Mouse (Mus musculus) embryonic facial prominence, embryonic 11.5 days (tissue): ENCODE measurements around the gene Rtn2. TPM values are rescaled to one million over a fixed set of nuclear protein-coding genes. Genes with fewer than 3 reads are reported as not detected.

Experiments
- ATAC-seq: fragments of 200-750 bp; cut with Nextera tagmentation; replicated peaks from 2 replicates; pipeline ENCODE4 v1.8.0; 2017; ENCODE audit warnings: low read depth; ENCODE audit not compliant: insufficient number of reproducible peaks, low FRiP score, low TSS enrichment
- DNase-seq: peaks from one replicate; pipeline ENCODE4 v3.0.0-alpha.2; 2015; ENCODE audit warnings: low spot score
- H3K27ac ChIP-seq: fragments of 300-500 bp; sonication (generic); replicated peaks from 2 replicates; pipeline ENCODE4 v1.5.1; 2014; ENCODE audit warnings: mild to moderate bottlenecking, low read depth, low read length, control low read depth
- H3K27me3 ChIP-seq: fragments of 300-500 bp; sonication (generic); 2 replicates; pipeline ENCODE4 v1.6.1; 2014; ENCODE audit warnings: mild to moderate bottlenecking, low read length, moderate library complexity, mixed read lengths; ENCODE audit not compliant: control insufficient read depth, insufficient read depth
- H3K36me3 ChIP-seq: fragments of 300-500 bp; sonication (generic); replicated peaks from 2 replicates; pipeline ENCODE4 v1.6.1; 2014; ENCODE audit warnings: low read depth, mild to moderate bottlenecking, low read length, moderate library complexity, mixed read lengths; ENCODE audit not compliant: control insufficient read depth, insufficient read depth
- H3K4me1 ChIP-seq: fragments of 300-500 bp; sonication (generic); 2 replicates; pipeline ENCODE4 v1.6.1; 2014; ENCODE audit warnings: low read length, mixed read lengths; ENCODE audit not compliant: control insufficient read depth, insufficient read depth
- H3K4me2 ChIP-seq: fragments of 300-500 bp; sonication (generic); 2 replicates; pipeline ENCODE4 v1.6.1; 2014; ENCODE audit warnings: low read depth, mild to moderate bottlenecking, control low read depth, low read length, moderate library complexity
- H3K4me3 ChIP-seq: fragments of 300-500 bp; sonication (generic); 2 replicates; pipeline ENCODE4 v1.5.1; 2014; ENCODE audit warnings: low read depth, low read length, control low read depth
- H3K9ac ChIP-seq: fragments of 300-500 bp; sonication (generic); replicated peaks from 2 replicates; pipeline ENCODE4 v1.6.1; 2014; ENCODE audit warnings: mild to moderate bottlenecking, control low read depth, low read length
- H3K9me3 ChIP-seq: fragments of 300-500 bp; sonication (generic); replicated peaks from 2 replicates; pipeline ENCODE4 v1.6.1; 2016; ENCODE audit warnings: mild to moderate bottlenecking, low read length, inconsistent platforms, mixed read lengths; ENCODE audit not compliant: control insufficient read depth
- WGBS: fragments of 180-500 bp; shearing (Covaris S2); extraction: QIAGEN DNeasy Blood & Tissue Kit; methylation state at CpG from one replicate; pipeline ENCODE4 v1.1.7; 2014; 5-methylcytosine and 5-hydroxymethylcytosine counted together
- polyA plus RNA-seq: library from polyadenylated mRNA; unstranded; fragments of >200 nt; fragmentation: Nextera tagmentation; extraction: Ambion mirVana; gene quantifications from 2 replicates; pipeline ENCODE4 v1.2.1, GENCODE M21; 2014

Rtn2 gene
- polyA plus RNA-seq, 1 experiment from 2014 or later = 15.8 TPM

- peaks cover 6% of the 10 kb centered on the region for H3K4me1 ChIP-seq
- H3K27me3 ChIP-seq = peaks cover 22% of the 10 kb centered on the region
- DNase-seq = no peak
- no peak overlapping the region for H3K27ac ChIP-seq
- no peaks in the 10 kb centered on the region for H3K36me3 ChIP-seq
- H3K4me2 ChIP-seq = peak overlapping the region; percentile 75
- WGBS = 1% methylated on average over 48 of the region's 48 CpGs
- H3K9ac ChIP-seq = no peak overlapping the region
- peak overlapping the region; percentile 58 for H3K4me3 ChIP-seq
- H3K9me3 ChIP-seq = no peaks in the 10 kb centered on the region
- no peak for ATAC-seq
Measured at GRCm38 (mm10) chr7:19309278-19309883, 27.0 kb downstream of the Rtn2 start.

- H3K9me3 ChIP-seq = no peaks in the 10 kb centered on the region
- H3K4me2 ChIP-seq = peak within 1 kb of the TSS; percentile 75
- no peaks in the 10 kb centered on the region for H3K36me3 ChIP-seq
- ATAC-seq = peak; percentile 78
- peak within 1 kb of the TSS; percentile 58 for H3K4me3 ChIP-seq
- no peaks in the 10 kb centered on the region for H3K4me1 ChIP-seq
- H3K27ac ChIP-seq = no peak within 1 kb of the TSS
- H3K27me3 ChIP-seq = peaks cover 16% of the 10 kb centered on the region
- WGBS = under 1% methylated on average over 49 of the region's 49 CpGs
- DNase-seq = peak; percentile 97
- H3K9ac ChIP-seq = peak within 1 kb of the TSS; percentile 26; the same call in 1 of the 2 replicates
Measured at GRCm38 (mm10) chr7:19309884-19310641, 27.6 kb downstream of the Rtn2 start, which contains the start of gene Fosb. Gene Fosb, minus strand, starts transcription at chr7:19310051.

DNA sequence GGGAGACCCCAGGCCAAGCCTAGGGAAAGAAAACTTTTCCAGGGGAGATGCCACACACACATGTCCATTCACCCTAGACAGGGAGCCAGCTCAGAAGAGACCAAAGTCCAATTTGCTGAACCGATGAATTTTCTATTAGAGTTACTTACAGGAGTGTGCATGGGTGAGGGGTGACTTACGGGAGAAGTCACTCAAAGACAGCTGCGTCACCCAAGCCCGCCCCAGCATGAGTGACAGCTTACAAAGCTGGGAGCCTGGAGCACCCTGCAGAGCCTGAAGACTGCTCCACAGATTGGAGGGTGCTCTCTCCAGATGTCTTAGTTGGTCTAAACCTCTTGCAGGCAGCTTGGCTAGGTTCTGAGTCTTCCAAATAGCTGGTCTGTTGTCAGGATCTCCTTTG lies 29.6 kb downstream of the Rtn2 start:
- no peaks in the 10 kb centered on the region; the same call in 1 of the 2 replicates for H3K27me3 ChIP-seq
- no peak overlapping the region for H3K4me3 ChIP-seq
- no peak overlapping the region for H3K27ac ChIP-seq
- H3K9me3 ChIP-seq = no peaks in the 10 kb centered on the region
- DNase-seq (no peak), ATAC-seq (no peak)
- H3K4me2 ChIP-seq = no peak overlapping the region
- H3K36me3 ChIP-seq = no peaks in the 10 kb centered on the region
- no peak overlapping the region for H3K9ac ChIP-seq
- 29% methylated on average over 4 of the region's 4 CpGs for WGBS
- H3K4me1 ChIP-seq = no peaks in the 10 kb centered on the region

GRCm38 (mm10) chr7:19314033-19314432 lies 31.6 kb downstream of the Rtn2 start:
- no peaks in the 10 kb centered on the region for H3K9me3 ChIP-seq
- H3K9ac ChIP-seq = no peak overlapping the region
- ATAC-seq (no peak), DNase-seq (no peak)
- H3K27me3 ChIP-seq = no peaks in the 10 kb centered on the region
- H3K27ac ChIP-seq = no peak overlapping the region
- WGBS = 47% methylated on average over 5 of the region's 5 CpGs
- no peak overlapping the region for H3K4me2 ChIP-seq
- no peaks in the 10 kb centered on the region for H3K36me3 ChIP-seq
- H3K4me1 ChIP-seq = no peaks in the 10 kb centered on the region
- H3K4me3 ChIP-seq = no peak overlapping the region

DNA sequence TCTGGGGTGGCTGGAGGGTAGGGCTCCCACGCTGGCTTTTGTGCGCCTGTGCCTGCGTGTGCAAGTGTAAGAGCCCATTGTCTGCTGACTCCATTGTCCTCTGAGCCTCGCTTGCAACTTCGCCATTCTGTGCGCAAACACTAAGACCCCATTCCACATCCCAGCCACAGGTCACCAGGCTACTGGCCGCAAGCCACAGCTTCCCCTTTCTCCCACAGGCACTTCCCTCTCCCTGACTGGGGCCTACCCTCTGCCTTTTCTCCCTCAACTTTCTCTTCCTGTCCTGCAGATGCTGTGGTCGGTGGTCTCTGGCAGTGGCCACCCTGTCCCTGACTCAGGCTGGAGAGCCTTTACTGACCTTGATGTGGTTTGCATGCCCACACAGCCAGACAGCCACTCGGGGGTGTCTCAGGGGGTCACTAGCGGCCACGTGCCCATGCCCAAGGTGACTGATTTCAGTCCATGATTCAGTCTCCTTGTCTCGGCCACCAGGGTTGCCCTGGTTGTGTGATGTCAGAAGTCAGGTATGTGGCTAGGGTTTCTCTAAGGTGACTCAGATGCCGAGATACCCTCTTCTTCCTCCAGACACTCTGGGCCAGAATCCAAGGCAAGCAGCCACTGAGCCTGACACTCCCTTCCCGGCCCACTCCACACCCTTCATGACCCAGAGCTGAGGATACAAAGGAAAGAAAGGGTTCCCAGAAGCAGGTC lies 34.2 kb downstream of the Rtn2 start:
- Histone ChIP-seq H3K4me1 (no peaks in the 10 kb centered on the region), H3K9ac (no peak overlapping the region; the same call in 1 of the 2 replicates), H3K36me3 (no peaks in the 10 kb centered on the region), H3K27me3 (no peaks in the 10 kb centered on the region), H3K4me2 (no peak overlapping the region; the same call in 1 of the 2 replicates), H3K9me3 (no peaks in the 10 kb centered on the region), H3K27ac (no peak overlapping the region), H3K4me3 (no peak overlapping the region)
- no peak for DNase-seq
- 57% methylated on average over 14 of the region's 14 CpGs for WGBS
- no peak for ATAC-seq

DNA sequence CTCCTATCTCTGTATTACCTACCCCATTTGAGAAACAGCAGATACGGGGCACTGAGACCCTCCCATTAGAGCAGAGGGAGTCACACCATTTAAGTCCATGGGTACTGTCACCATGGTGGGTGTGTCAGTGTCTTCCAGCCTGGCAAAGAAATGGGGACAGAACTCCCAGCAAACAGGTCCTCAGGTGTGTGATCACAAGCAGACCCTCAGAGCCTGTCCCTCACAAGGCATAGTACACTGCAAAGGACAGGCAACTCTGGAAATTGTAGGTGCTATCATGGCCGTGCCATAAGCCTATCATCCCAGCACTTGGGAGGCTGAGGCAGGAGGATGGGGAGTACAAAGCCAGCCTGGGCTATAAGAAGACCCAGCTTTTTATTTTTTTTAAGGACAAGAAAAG lies 35.8 kb downstream of the Rtn2 start:
- Histone ChIP-seq H3K9ac (no peak overlapping the region), H3K4me2 (no peak overlapping the region), H3K36me3 (no peaks in the 10 kb centered on the region), H3K9me3 (no peaks in the 10 kb centered on the region), H3K4me1 (no peaks in the 10 kb centered on the region), H3K27ac (no peak overlapping the region), H3K4me3 (no peak overlapping the region), H3K27me3 (no peaks in the 10 kb centered on the region)
- ATAC-seq (no peak), DNase-seq (no peak)
- WGBS = 74% methylated on average over 2 of the region's 2 CpGs

DNA sequence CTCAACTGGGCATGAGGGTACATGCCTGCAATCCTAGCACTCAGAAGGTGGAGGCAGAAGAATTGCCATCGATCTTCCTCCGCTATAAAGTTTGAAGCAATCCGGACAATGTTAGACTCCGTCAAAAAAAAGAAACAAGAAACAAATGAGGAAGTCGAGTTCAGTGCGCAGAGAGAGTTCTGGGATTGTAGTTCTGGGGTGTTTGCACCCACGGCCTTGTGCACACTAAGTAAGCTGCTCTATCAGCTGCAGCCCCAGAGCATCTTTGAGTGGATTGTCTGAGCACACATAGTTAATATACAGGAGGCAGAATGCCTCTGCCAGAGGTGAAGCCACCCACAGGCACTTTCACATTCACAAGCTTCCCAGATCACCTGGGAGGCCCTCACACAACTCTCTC lies 36.3 kb downstream of the Rtn2 start:
- H3K4me1 ChIP-seq = no peaks in the 10 kb centered on the region
- H3K36me3 ChIP-seq = no peaks in the 10 kb centered on the region
- no peaks in the 10 kb centered on the region for H3K9me3 ChIP-seq
- DNase-seq = no peak
- ATAC-seq = no peak
- H3K4me3 ChIP-seq = no peak overlapping the region
- no peak overlapping the region for H3K27ac ChIP-seq
- no peak overlapping the region for H3K4me2 ChIP-seq
- WGBS = 84% methylated on average over 7 of the region's 7 CpGs
- no peak overlapping the region for H3K9ac ChIP-seq
- no peaks in the 10 kb centered on the region for H3K27me3 ChIP-seq

DNA sequence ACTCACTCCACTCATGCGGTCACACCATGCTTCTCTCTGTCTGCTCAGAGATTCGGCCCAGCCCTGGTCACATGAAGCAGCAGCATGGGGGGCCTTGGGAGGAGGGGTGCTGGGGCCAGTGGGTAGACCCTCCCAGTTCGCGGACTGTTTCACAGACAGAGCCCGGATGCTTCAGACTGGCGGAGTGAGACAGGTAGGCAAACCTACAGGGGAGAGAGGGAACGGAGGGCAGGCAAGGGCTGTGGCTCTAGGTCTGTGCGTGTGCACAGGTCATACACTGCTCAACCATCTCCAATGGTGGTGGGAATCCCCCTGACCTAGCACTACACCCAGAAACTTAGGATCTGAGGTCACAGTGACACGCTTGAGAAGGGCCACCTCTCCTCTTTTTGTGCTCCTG lies 37.0 kb downstream of the Rtn2 start:
- H3K9ac ChIP-seq = peak overlapping the region; percentile 35; the same call in 1 of the 2 replicates
- DNase-seq (no peak), ATAC-seq (peak; percentile 68)
- H3K9me3 ChIP-seq = no peaks in the 10 kb centered on the region
- H3K4me2 ChIP-seq = peak overlapping the region; percentile 62
- H3K27ac ChIP-seq = no peak overlapping the region
- no peaks in the 10 kb centered on the region for H3K36me3 ChIP-seq
- WGBS = 19% methylated on average over 9 of the region's 9 CpGs
- peak overlapping the region; percentile 30 for H3K4me3 ChIP-seq
- H3K27me3 ChIP-seq = no peaks in the 10 kb centered on the region
- no peaks in the 10 kb centered on the region for H3K4me1 ChIP-seq
